Mouse (Mus musculus) liver, embryonic 11.5 days (tissue): ENCODE data around the gene Tfam. TPM values are rescaled to one million over a fixed set of nuclear protein-coding genes. Genes with fewer than 3 reads are reported as not detected.

ENCODE experiments used
- ATAC-seq: fragments of 200-750 bp; cut with Nextera tagmentation; replicated peaks from 2 replicates; pipeline ENCODE4 v1.8.0; 2017; ENCODE audit warnings: moderate number of reproducible peaks, mild to moderate bottlenecking, moderate TSS enrichment, moderate library complexity; ENCODE audit not compliant: low FRiP score
- DNase-seq: peaks from one replicate; pipeline ENCODE4 v3.0.0-alpha.2; 2017; ENCODE audit warnings: low spot score
- H3K27ac ChIP-seq: fragments of 300-500 bp; sonication (generic); 2 replicates; pipeline ENCODE4 v1.5.1; 2014; ENCODE audit warnings: mild to moderate bottlenecking, low read depth, low read length, control low read depth
- H3K27me3 ChIP-seq: fragments of 300-500 bp; sonication (generic); replicated peaks from 2 replicates; pipeline ENCODE4 v1.6.1; 2014; ENCODE audit warnings: low read length, mixed read lengths; ENCODE audit not compliant: control insufficient read depth, insufficient read depth
- H3K36me3 ChIP-seq: fragments of 300-500 bp; sonication (generic); 2 replicates; pipeline ENCODE4 v1.6.1; 2014; ENCODE audit warnings: mild to moderate bottlenecking, low read length, moderate library complexity, mixed read lengths; ENCODE audit not compliant: control insufficient read depth, insufficient read depth
- H3K4me1 ChIP-seq: fragments of 300-500 bp; sonication (generic); replicated peaks from 2 replicates; pipeline ENCODE4 v1.6.1; 2014; ENCODE audit warnings: low read length, mixed read lengths; ENCODE audit not compliant: control insufficient read depth, insufficient read depth
- H3K4me2 ChIP-seq: fragments of 300-500 bp; sonication (generic); 2 replicates; pipeline ENCODE4 v1.6.1; 2014; ENCODE audit warnings: mild to moderate bottlenecking, control low read depth, moderate library complexity
- H3K4me3 ChIP-seq: fragments of 300-500 bp; sonication (generic); 2 replicates; pipeline ENCODE4 v1.5.1; 2014; ENCODE audit warnings: low read depth, low read length, control low read depth
- H3K9ac ChIP-seq: fragments of 300-500 bp; sonication (generic); 2 replicates; pipeline ENCODE4 v1.6.1; 2014; ENCODE audit warnings: low read depth, low read length, control low read depth
- H3K9me3 ChIP-seq: fragments of 300-500 bp; sonication (generic); 2 replicates; pipeline ENCODE4 v1.6.1; 2016; ENCODE audit warnings: low read length, inconsistent platforms, mixed read lengths; ENCODE audit not compliant: control insufficient read depth
- WGBS: fragments of 180-500 bp; shearing (Covaris S2); extraction: QIAGEN DNeasy Blood & Tissue Kit; methylation state at CpG from one replicate; pipeline ENCODE4 v1.1.7; 2014; 5-methylcytosine and 5-hydroxymethylcytosine counted together
- polyA plus RNA-seq: library from polyadenylated mRNA; unstranded; fragments of >200 nt; fragmentation: Nextera tagmentation; extraction: Ambion mirVana; gene quantifications from 2 replicates; pipeline ENCODE4 v1.2.1, GENCODE M21; 2014

The Tfam gene
- polyA plus RNA-seq, 1 experiment from 2014 or later: 104 TPM

GRCm38 (mm10) chr10:71215996-71216395, 22.1 kb downstream of the Tfam start:
- 77% methylated on average over 9 of the region's 9 CpGs for whole genome bisulfite sequencing
- ATAC-seq (no peak), DNase-seq (no peak)
- H3K4me1 ChIP-seq: peaks cover 3% of the 10 kb centered on the region; the same call in 1 of the 2 replicates
- H3K9ac ChIP-seq: no peak overlapping the region
- no peaks in the 10 kb centered on the region for H3K9me3 ChIP-seq
- H3K4me3 ChIP-seq: no peak overlapping the region
- H3K27me3 ChIP-seq: no peaks in the 10 kb centered on the region
- no peak overlapping the region for H3K27ac ChIP-seq
- H3K4me2 ChIP-seq: no peak overlapping the region
- H3K36me3 ChIP-seq: no peaks in the 10 kb centered on the region

GRCm38 (mm10) chr10:71201512-71201911, 36.6 kb downstream of the Tfam start:
- H3K9me3 ChIP-seq: no peaks in the 10 kb centered on the region
- H3K27me3 ChIP-seq: no peaks in the 10 kb centered on the region
- DNase-seq (no peak), ATAC-seq (no peak)
- 95% methylated on average over 2 of the region's 2 CpGs for WGBS
- H3K27ac ChIP-seq: no peak overlapping the region
- no peak overlapping the region for H3K9ac ChIP-seq
- H3K4me3 ChIP-seq: no peak overlapping the region
- H3K4me2 ChIP-seq: no peak overlapping the region
- no peaks in the 10 kb centered on the region for H3K36me3 ChIP-seq
- no peaks in the 10 kb centered on the region for H3K4me1 ChIP-seq

GRCm38 (mm10) chr10:71200964-71201363, 37.1 kb downstream of the Tfam start:
- H3K9ac ChIP-seq: no peak overlapping the region
- WGBS: 68% methylated on average over 5 of the region's 5 CpGs
- H3K4me1 ChIP-seq: no peaks in the 10 kb centered on the region
- H3K9me3 ChIP-seq: no peaks in the 10 kb centered on the region
- no peaks in the 10 kb centered on the region for H3K36me3 ChIP-seq
- no peak overlapping the region for H3K4me3 ChIP-seq
- DNase-seq (no peak), ATAC-seq (no peak)
- no peak overlapping the region for H3K4me2 ChIP-seq
- no peak overlapping the region for H3K27ac ChIP-seq
- H3K27me3 ChIP-seq: no peaks in the 10 kb centered on the region

GRCm38 (mm10) chr10:71198676-71199075, 39.4 kb downstream of the Tfam start:
- no peak for DNase-seq
- no peak overlapping the region for H3K4me3 ChIP-seq
- H3K4me1 ChIP-seq: no peaks in the 10 kb centered on the region
- no peaks in the 10 kb centered on the region for H3K9me3 ChIP-seq
- WGBS: 89% methylated on average over 8 of the region's 8 CpGs
- H3K27me3 ChIP-seq: no peaks in the 10 kb centered on the region
- no peak overlapping the region for H3K4me2 ChIP-seq
- no peak for ATAC-seq
- no peak overlapping the region for H3K9ac ChIP-seq
- no peaks in the 10 kb centered on the region for H3K36me3 ChIP-seq
- H3K27ac ChIP-seq: no peak overlapping the region

GRCm38 (mm10) chr10:71197036-71197785, 40.9 kb downstream of the Tfam start:
- Histone ChIP-seq H3K9me3 (no peaks in the 10 kb centered on the region), H3K27ac (no peak overlapping the region), H3K4me2 (no peak overlapping the region), H3K4me1 (no peaks in the 10 kb centered on the region), H3K27me3 (no peaks in the 10 kb centered on the region), H3K36me3 (no peaks in the 10 kb centered on the region), H3K4me3 (no peak overlapping the region), H3K9ac (no peak overlapping the region)
- 58% methylated on average over 14 of the region's 14 CpGs for WGBS
- no peak for DNase-seq
- no peak for ATAC-seq

GRCm38 (mm10) chr10:71195501-71195900, 42.6 kb downstream of the Tfam start:
- no peak for ATAC-seq
- H3K27me3 ChIP-seq: no peaks in the 10 kb centered on the region
- DNase-seq: no peak
- no peak overlapping the region for H3K9ac ChIP-seq
- H3K9me3 ChIP-seq: no peaks in the 10 kb centered on the region
- H3K27ac ChIP-seq: no peak overlapping the region
- H3K4me3 ChIP-seq: no peak overlapping the region
- 48% methylated on average over 9 of the region's 9 CpGs for WGBS
- H3K4me1 ChIP-seq: no peaks in the 10 kb centered on the region
- H3K4me2 ChIP-seq: no peak overlapping the region
- no peaks in the 10 kb centered on the region for H3K36me3 ChIP-seq

GRCm38 (mm10) chr10:71194713-71195112, 43.4 kb downstream of the Tfam start:
- 80% methylated on average over 7 of the region's 7 CpGs for WGBS
- no peaks in the 10 kb centered on the region for H3K9me3 ChIP-seq
- H3K27ac ChIP-seq: no peak overlapping the region
- H3K4me1 ChIP-seq: no peaks in the 10 kb centered on the region
- no peak overlapping the region for H3K4me3 ChIP-seq
- H3K27me3 ChIP-seq: no peaks in the 10 kb centered on the region
- no peaks in the 10 kb centered on the region for H3K36me3 ChIP-seq
- ATAC-seq (no peak), DNase-seq (no peak)
- H3K4me2 ChIP-seq: no peak overlapping the region
- H3K9ac ChIP-seq: no peak overlapping the region

- ATAC-seq (no peak), DNase-seq (no peak)
- H3K9ac ChIP-seq: no peak overlapping the region
- WGBS: 67% methylated on average over 7 of the region's 7 CpGs
- H3K4me3 ChIP-seq: no peak overlapping the region
- no peaks in the 10 kb centered on the region for H3K9me3 ChIP-seq
- no peak overlapping the region for H3K27ac ChIP-seq
- H3K4me1 ChIP-seq: no peaks in the 10 kb centered on the region
- no peaks in the 10 kb centered on the region for H3K27me3 ChIP-seq
- H3K36me3 ChIP-seq: no peaks in the 10 kb centered on the region
- H3K4me2 ChIP-seq: no peak overlapping the region
Measured at GRCm38 (mm10) chr10:71193319-71193718, 44.8 kb downstream of the Tfam start.

GRCm38 (mm10) chr10:71192886-71193285, 45.2 kb downstream of the Tfam start:
- H3K4me2 ChIP-seq: no peak overlapping the region
- WGBS: 60% methylated on average over 11 of the region's 11 CpGs
- H3K4me3 ChIP-seq: no peak overlapping the region
- H3K4me1 ChIP-seq: no peaks in the 10 kb centered on the region
- H3K27me3 ChIP-seq: no peaks in the 10 kb centered on the region
- ATAC-seq (no peak), DNase-seq (no peak)
- H3K9me3 ChIP-seq: no peaks in the 10 kb centered on the region
- H3K36me3 ChIP-seq: no peaks in the 10 kb centered on the region
- H3K27ac ChIP-seq: no peak overlapping the region
- H3K9ac ChIP-seq: no peak overlapping the region
